Mouse (Mus musculus): ENCODE data around the gene Lhpp. TPM values are rescaled to one million over a fixed set of nuclear protein-coding genes. Genes with fewer than 3 reads are reported as not detected.

Lhpp gene
- polyA plus RNA-seq, 1 experiment from 2014 or later, result 19.9 TPM

- ATAC-seq (ENCODE audit: insufficient number of reproducible peaks, insufficient read depth, low FRiP score, low TSS enrichment, low read depth), result no peak
- H3K4me3 ChIP-seq, result no peak overlapping the region
- H3K9me3 ChIP-seq, result no peaks in the 10 kb centered on the region
- WGBS, result 63% methylated on average over 6 of the region's 6 CpGs
- H3K36me3 ChIP-seq, result peaks cover 9% of the 10 kb centered on the region; the same call in 1 of the 2 replicates
- no peak overlapping the region for H3K27ac ChIP-seq
- peaks cover 26% of the 10 kb centered on the region for H3K4me1 ChIP-seq
- no peaks in the 10 kb centered on the region for H3K27me3 ChIP-seq
- no peak overlapping the region for H3K9ac ChIP-seq
- no peak overlapping the region for H3K4me2 ChIP-seq
Measured at GRCm38 (mm10) chr7:132732136-132732789, 121.8 kb downstream of the Lhpp start.

DNA sequence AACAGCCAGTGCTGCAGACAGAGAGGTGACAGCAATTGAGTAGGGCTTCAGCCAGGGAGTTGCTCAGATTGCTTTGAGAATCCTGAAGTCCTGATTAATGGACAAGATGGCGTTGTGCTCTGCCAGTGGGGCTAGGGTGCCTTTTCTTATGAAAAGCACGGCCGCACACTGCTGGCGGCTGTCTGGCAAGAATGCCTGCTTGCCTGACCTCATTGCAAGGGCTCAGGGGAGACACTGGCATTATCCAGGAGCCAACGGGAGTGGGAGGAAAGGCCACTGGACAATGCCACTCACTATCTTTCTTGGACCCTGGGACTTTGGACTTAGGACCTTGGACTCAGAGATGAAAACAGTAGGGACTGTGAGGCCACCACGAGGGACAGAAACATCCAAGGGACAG, 123.1 kb downstream of the Lhpp start:
- Histone ChIP-seq H3K4me3 (no peak overlapping the region), H3K9me3 (no peaks in the 10 kb centered on the region), H3K36me3 (peaks cover 9% of the 10 kb centered on the region; the same call in 1 of the 2 replicates), H3K4me1 (peaks cover 26% of the 10 kb centered on the region), H3K27me3 (no peaks in the 10 kb centered on the region), H3K27ac (no peak overlapping the region), H3K9ac (no peak overlapping the region), H3K4me2 (no peak overlapping the region)
- ATAC-seq (ENCODE audit: insufficient number of reproducible peaks, insufficient read depth, low FRiP score, low TSS enrichment, low read depth), result no peak
- 78% methylated on average over 6 of the region's 6 CpGs for WGBS

- H3K4me1 ChIP-seq, result peaks cover 26% of the 10 kb centered on the region
- H3K9me3 ChIP-seq, result no peaks in the 10 kb centered on the region
- 82% methylated on average over 9 of the region's 9 CpGs for WGBS
- H3K27ac ChIP-seq, result no peak overlapping the region
- no peak overlapping the region for H3K4me2 ChIP-seq
- H3K4me3 ChIP-seq, result no peak overlapping the region
- H3K36me3 ChIP-seq, result peaks cover 9% of the 10 kb centered on the region; the same call in 1 of the 2 replicates
- no peaks in the 10 kb centered on the region for H3K27me3 ChIP-seq
- H3K9ac ChIP-seq, result no peak overlapping the region
- ATAC-seq (ENCODE audit: insufficient number of reproducible peaks, insufficient read depth, low FRiP score, low TSS enrichment, low read depth), result no peak
Measured at GRCm38 (mm10) chr7:132734222-132734621, 123.8 kb downstream of the Lhpp start.

- H3K9ac ChIP-seq, result no peak overlapping the region
- no peak overlapping the region for H3K4me3 ChIP-seq
- no peak overlapping the region for H3K27ac ChIP-seq
- no peaks in the 10 kb centered on the region for H3K27me3 ChIP-seq
- H3K9me3 ChIP-seq, result no peaks in the 10 kb centered on the region
- WGBS, result 50% methylated on average over 5 of the region's 5 CpGs
- H3K4me1 ChIP-seq, result peaks cover 23% of the 10 kb centered on the region
- peaks cover 13% of the 10 kb centered on the region; the same call in 1 of the 2 replicates for H3K36me3 ChIP-seq
- no peak for ATAC-seq (ENCODE audit: insufficient number of reproducible peaks, insufficient read depth, low FRiP score, low TSS enrichment, low read depth)
- H3K4me2 ChIP-seq, result no peak overlapping the region
Measured at GRCm38 (mm10) chr7:132735145-132735544, 124.7 kb downstream of the Lhpp start.

- peak; percentile 50; the same call in 1 of the 2 replicates for ATAC-seq (ENCODE audit: insufficient number of reproducible peaks, insufficient read depth, low FRiP score, low TSS enrichment, low read depth)
- H3K27ac ChIP-seq, result peak overlapping the region; percentile 70
- no peaks in the 10 kb centered on the region for H3K27me3 ChIP-seq
- H3K36me3 ChIP-seq, result peaks cover 15% of the 10 kb centered on the region; the same call in 1 of the 2 replicates
- H3K4me2 ChIP-seq, result no peak overlapping the region
- H3K9ac ChIP-seq, result 0 out of 2 replicates have a peak overlapping the region, but pooled peaks have one; percentile 41
- 55% methylated on average over 17 of the region's 17 CpGs for WGBS
- H3K4me3 ChIP-seq, result no peak overlapping the region
- peaks cover 19% of the 10 kb centered on the region for H3K4me1 ChIP-seq
- no peaks in the 10 kb centered on the region for H3K9me3 ChIP-seq
Measured at GRCm38 (mm10) chr7:132736099-132736862, 125.8 kb downstream of the Lhpp start.

DNA sequence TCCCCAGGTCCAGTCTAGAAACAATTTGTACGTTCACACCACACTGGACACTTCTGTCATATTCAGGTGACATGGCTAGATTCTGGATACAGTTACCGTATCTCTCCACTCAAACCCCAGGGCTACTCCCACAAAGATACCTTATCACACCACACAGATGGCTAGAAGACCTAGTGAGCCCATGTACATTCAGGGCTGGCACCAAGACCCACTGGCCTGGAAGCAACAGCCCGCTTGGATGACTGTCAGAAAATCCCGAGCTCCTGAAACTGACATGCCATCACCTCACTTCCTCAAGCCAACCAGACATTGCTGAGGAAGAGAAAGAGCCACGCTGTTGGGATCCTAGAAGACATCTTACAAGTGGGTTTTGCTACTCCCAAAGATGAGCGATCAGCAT, 128.4 kb downstream of the Lhpp start:
- no peak overlapping the region for H3K4me3 ChIP-seq
- no peaks in the 10 kb centered on the region for H3K27me3 ChIP-seq
- no peak overlapping the region for H3K4me2 ChIP-seq
- peaks cover 15% of the 10 kb centered on the region; the same call in 1 of the 2 replicates for H3K36me3 ChIP-seq
- H3K9ac ChIP-seq, result no peak overlapping the region
- WGBS, result 92% methylated on average over 6 of the region's 6 CpGs
- H3K9me3 ChIP-seq, result no peaks in the 10 kb centered on the region
- peaks cover 22% of the 10 kb centered on the region for H3K4me1 ChIP-seq
- H3K27ac ChIP-seq, result no peak overlapping the region
- no peak for ATAC-seq (ENCODE audit: insufficient number of reproducible peaks, insufficient read depth, low FRiP score, low TSS enrichment, low read depth)

DNA sequence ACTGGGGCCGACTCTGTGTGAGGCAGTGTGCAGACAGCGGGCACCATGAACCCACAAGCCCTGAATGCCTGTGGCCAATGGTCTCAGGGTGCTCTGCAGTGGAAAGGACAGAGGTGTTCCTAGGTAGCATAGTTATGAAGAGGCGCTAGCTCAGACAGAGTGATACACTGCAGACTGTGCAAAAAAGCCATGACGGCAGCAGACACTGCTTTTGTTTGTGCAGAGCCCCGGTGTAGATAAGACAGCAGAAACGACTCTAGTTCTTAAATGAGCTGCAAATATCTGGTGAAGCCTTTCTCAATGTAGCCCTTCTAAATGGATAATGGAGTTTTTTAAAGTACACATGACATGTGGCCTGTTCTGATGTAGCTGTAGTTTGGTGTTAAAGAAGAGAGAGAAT, 129.4 kb downstream of the Lhpp start:
- ATAC-seq (ENCODE audit: insufficient number of reproducible peaks, insufficient read depth, low FRiP score, low TSS enrichment, low read depth), result no peak
- Histone ChIP-seq H3K9me3 (no peaks in the 10 kb centered on the region), H3K27me3 (no peaks in the 10 kb centered on the region), H3K36me3 (peaks cover 8% of the 10 kb centered on the region; the same call in 1 of the 2 replicates), H3K4me3 (no peak overlapping the region), H3K4me2 (no peak overlapping the region), H3K9ac (no peak overlapping the region), H3K27ac (no peak overlapping the region), H3K4me1 (peaks cover 22% of the 10 kb centered on the region)
- WGBS, result 87% methylated on average over 6 of the region's 6 CpGs

GRCm38 (mm10) chr7:132742912-132743311, 132.5 kb downstream of the Lhpp start:
- no peak overlapping the region for H3K4me2 ChIP-seq
- ATAC-seq (ENCODE audit: insufficient number of reproducible peaks, insufficient read depth, low FRiP score, low TSS enrichment, low read depth), result no peak
- peaks cover 8% of the 10 kb centered on the region; the same call in 1 of the 2 replicates for H3K4me1 ChIP-seq
- H3K27ac ChIP-seq, result no peak overlapping the region; the same call in 1 of the 2 replicates
- H3K4me3 ChIP-seq, result no peak overlapping the region
- peaks cover 6% of the 10 kb centered on the region; the same call in 1 of the 2 replicates for H3K36me3 ChIP-seq
- H3K27me3 ChIP-seq, result no peaks in the 10 kb centered on the region
- no peak overlapping the region for H3K9ac ChIP-seq
- WGBS, result 89% methylated on average over 5 of the region's 5 CpGs
- no peaks in the 10 kb centered on the region for H3K9me3 ChIP-seq

- Histone ChIP-seq H3K9me3 (no peaks in the 10 kb centered on the region), H3K4me3 (no peak overlapping the region), H3K27me3 (no peaks in the 10 kb centered on the region), H3K9ac (no peak overlapping the region), H3K36me3 (peaks cover 10% of the 10 kb centered on the region), H3K4me2 (no peak overlapping the region), H3K4me1 (peaks cover 8% of the 10 kb centered on the region; the same call in 1 of the 2 replicates), H3K27ac (no peak overlapping the region)
- no peak for ATAC-seq (ENCODE audit: insufficient number of reproducible peaks, insufficient read depth, low FRiP score, low TSS enrichment, low read depth)
- 77% methylated on average over 6 of the region's 6 CpGs for WGBS
Measured at GRCm38 (mm10) chr7:132747096-132747495, 136.7 kb downstream of the Lhpp start.

GRCm38 (mm10) chr7:132748076-132748769, 137.8 kb downstream of the Lhpp start:
- H3K4me3 ChIP-seq, result no peak overlapping the region
- ATAC-seq (ENCODE audit: insufficient number of reproducible peaks, insufficient read depth, low FRiP score, low TSS enrichment, low read depth), result no peak
- no peaks in the 10 kb centered on the region for H3K9me3 ChIP-seq
- H3K9ac ChIP-seq, result no peak overlapping the region
- no peak overlapping the region for H3K27ac ChIP-seq
- H3K4me1 ChIP-seq, result peaks cover 9% of the 10 kb centered on the region
- no peaks in the 10 kb centered on the region for H3K27me3 ChIP-seq
- H3K4me2 ChIP-seq, result no peak overlapping the region
- 89% methylated on average over 3 of the region's 3 CpGs for WGBS
- peaks cover 10% of the 10 kb centered on the region for H3K36me3 ChIP-seq

DNA sequence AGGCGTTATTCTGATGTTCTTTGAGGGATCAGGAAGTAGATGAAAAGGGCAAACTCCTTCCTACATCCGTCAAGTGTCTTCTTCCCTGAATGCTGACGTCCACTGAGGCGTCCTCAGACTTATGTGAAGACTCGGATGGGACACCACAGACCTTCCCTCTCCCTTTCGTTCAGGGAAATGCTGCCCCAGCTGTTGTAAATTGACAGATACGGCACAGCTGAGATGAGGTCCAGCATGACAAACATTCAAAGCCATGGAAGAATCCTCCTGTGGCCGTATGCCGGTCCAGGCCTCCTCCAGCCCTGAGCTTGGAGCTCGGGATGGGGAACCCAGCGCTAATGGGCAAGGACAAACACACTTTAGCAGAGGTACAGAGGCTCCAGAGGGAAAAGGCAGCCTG, 139.1 kb downstream of the Lhpp start:
- Histone ChIP-seq H3K27ac (no peak overlapping the region), H3K9ac (no peak overlapping the region), H3K4me3 (no peak overlapping the region), H3K27me3 (no peaks in the 10 kb centered on the region), H3K4me1 (peaks cover 22% of the 10 kb centered on the region), H3K4me2 (no peak overlapping the region), H3K9me3 (no peaks in the 10 kb centered on the region), H3K36me3 (peaks cover 10% of the 10 kb centered on the region)
- ATAC-seq (ENCODE audit: insufficient number of reproducible peaks, insufficient read depth, low FRiP score, low TSS enrichment, low read depth), result no peak
- WGBS, result 90% methylated on average over 11 of the region's 11 CpGs

All from embryonic facial prominence, embryonic 13.5 days (tissue).